Mouse (Mus musculus): ENCODE data around the gene Coq4. TPM values are rescaled to one million over a fixed set of nuclear protein-coding genes. Genes with fewer than 3 reads are reported as not detected.

The Coq4 gene
- polyA plus RNA-seq, 1 experiment from 2014 or later: 35.3 TPM

DNA sequence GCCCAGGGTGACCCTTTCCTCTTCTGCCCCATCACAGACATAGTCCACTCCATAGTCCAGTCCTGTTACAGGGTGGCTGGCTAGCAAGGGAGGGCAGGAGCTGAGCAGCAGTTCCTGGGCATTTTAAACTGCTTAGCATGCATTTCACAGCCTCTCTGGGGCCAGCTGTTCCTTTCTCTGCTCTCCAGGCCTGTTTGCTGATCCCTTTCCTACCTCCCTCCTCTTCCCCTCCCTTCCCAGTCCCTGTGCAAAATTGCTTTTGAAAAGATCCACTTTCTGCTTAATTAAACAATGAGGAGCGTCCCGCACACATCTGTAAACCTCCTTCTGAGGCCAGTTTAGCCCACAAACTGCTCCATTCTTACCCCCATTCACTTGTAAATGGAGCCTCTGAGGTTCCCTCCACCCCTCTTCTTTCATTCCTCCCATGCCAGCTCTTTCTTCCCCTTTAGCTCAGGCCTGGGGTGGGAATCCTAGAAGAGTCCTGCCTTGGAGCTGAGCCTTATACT, 48.2 kb downstream of the Coq4 start:
- H3K4me3 ChIP-seq (ENCODE audit: low read depth, low read length): no peak overlapping the region
- peak; percentile 91 for DNase-seq (ENCODE audit: low spot score, missing footprints)
- 0 out of 2 replicates have a peak, but pooled peaks cover 3% of the 10 kb centered on the region for H3K36me3 ChIP-seq (ENCODE audit: control insufficient read depth, insufficient read depth, low read length)
- peaks cover 51% of the 10 kb centered on the region for H3K4me1 ChIP-seq (ENCODE audit: control insufficient read depth, insufficient read depth, low read length)
- peak overlapping the region; percentile 90 for H3K27ac ChIP-seq (ENCODE audit: low read depth, low read length)
- ATAC-seq (ENCODE audit: low FRiP score): peak; percentile 72
- no peaks in the 10 kb centered on the region for H3K9me3 ChIP-seq (ENCODE audit: control insufficient read depth, low read length)
- H3K9ac ChIP-seq (ENCODE audit: low read length): peak overlapping the region; percentile 41; the same call in 1 of the 2 replicates
- peak overlapping the region; percentile 16; the same call in 1 of the 2 replicates for H3K4me2 ChIP-seq
- no peaks in the 10 kb centered on the region for H3K27me3 ChIP-seq (ENCODE audit: control insufficient read depth, insufficient read depth, low read length)
- WGBS: 12% methylated on average over 2 of the region's 2 CpGs

DNA sequence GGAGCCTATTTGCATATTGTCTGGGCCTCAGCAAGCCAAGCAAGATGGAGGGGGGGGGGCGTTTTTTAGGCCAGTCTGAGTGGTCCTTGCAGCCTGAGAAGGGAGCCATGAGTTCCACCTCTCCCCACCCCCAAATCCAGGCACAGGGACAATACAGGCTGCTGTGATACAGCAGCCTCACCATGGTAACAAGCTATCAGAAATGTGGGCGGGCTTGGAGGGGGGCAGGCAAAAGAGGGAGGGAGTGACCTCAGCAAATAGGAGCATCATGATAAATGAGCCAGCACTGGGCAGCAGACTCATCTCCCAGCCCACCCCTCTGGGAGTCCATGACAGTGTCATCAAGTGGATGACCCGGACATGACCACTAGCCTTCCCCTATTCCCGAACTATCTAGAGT, 52.2 kb downstream of the Coq4 start:
- H3K9ac ChIP-seq (ENCODE audit: low read length): no peak overlapping the region
- H3K9me3 ChIP-seq (ENCODE audit: control insufficient read depth, low read length): no peaks in the 10 kb centered on the region
- H3K4me3 ChIP-seq (ENCODE audit: low read depth, low read length): no peak overlapping the region
- peaks cover 78% of the 10 kb centered on the region for H3K4me1 ChIP-seq (ENCODE audit: control insufficient read depth, insufficient read depth, low read length)
- H3K36me3 ChIP-seq (ENCODE audit: control insufficient read depth, insufficient read depth, low read length): peaks cover 5% of the 10 kb centered on the region; the same call in 1 of the 2 replicates
- WGBS: 20% methylated on average over 4 of the region's 4 CpGs
- ATAC-seq (ENCODE audit: low FRiP score) (peak; percentile 86), DNase-seq (ENCODE audit: low spot score, missing footprints) (peak; percentile 97)
- peak overlapping the region; percentile 2; the same call in 1 of the 2 replicates for H3K4me2 ChIP-seq
- peak overlapping the region; percentile 93 for H3K27ac ChIP-seq (ENCODE audit: low read depth, low read length)
- H3K27me3 ChIP-seq (ENCODE audit: control insufficient read depth, insufficient read depth, low read length): no peaks in the 10 kb centered on the region

DNA sequence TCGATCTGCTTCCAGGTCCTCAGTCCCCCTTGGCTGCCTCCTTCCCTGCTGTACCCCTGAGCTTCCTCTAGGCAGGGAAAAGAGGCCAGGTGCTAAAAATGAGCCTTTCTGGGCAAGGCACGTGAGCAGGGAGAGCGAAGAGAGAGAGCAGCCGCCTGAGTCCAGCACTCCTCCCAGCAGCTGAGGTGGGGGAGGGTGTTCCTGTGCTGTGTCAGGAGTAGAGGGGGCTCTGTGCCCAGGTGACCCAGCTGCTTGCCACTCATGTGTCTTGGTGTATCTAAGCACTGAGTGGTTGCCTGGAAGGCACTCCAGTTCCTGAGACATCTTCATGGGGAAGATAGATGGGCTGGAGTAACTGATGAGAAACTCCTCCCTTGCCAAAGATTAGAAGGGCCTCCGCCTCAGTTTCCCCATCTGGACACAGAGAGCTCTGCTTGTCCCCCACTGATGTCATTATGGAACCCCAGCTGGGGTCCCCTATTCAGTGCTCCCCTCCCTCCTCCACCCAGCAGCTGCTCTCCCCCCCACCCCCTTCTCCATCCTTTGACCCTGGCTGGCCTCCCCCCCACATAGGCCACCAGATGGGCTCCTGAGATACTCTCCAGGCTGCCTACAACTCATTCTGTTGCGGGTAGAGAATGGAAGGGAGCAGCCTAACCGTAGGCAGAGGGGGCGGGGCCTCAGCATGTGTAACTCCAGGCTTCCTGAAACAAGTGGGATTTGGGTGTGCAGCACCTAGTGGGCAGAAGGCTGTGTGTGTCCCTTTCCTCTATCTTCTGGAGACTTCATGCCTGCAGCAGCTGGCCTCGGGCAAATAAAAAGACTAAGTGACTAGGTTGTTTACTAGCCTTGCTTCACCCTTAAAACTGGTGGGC, 56.2 kb downstream of the Coq4 start:
- WGBS: 27% methylated on average over 9 of the region's 9 CpGs
- ATAC-seq (ENCODE audit: low FRiP score) (peak; percentile 30), DNase-seq (ENCODE audit: low spot score, missing footprints) (peak; percentile 91)
- Histone ChIP-seq H3K27ac (ENCODE audit: low read depth, low read length) (peak overlapping the region; percentile 99), H3K9me3 (ENCODE audit: control insufficient read depth, low read length) (no peaks in the 10 kb centered on the region), H3K27me3 (ENCODE audit: control insufficient read depth, insufficient read depth, low read length) (no peaks in the 10 kb centered on the region), H3K4me3 (ENCODE audit: low read depth, low read length) (peak overlapping the region; percentile 92; the same call in 1 of the 2 replicates), H3K4me1 (ENCODE audit: control insufficient read depth, insufficient read depth, low read length) (peaks cover 71% of the 10 kb centered on the region), H3K4me2 (peak overlapping the region; percentile 82), H3K36me3 (ENCODE audit: control insufficient read depth, insufficient read depth, low read length) (peaks cover 5% of the 10 kb centered on the region; the same call in 1 of the 2 replicates), H3K9ac (ENCODE audit: low read length) (peak overlapping the region; percentile 100)

DNA sequence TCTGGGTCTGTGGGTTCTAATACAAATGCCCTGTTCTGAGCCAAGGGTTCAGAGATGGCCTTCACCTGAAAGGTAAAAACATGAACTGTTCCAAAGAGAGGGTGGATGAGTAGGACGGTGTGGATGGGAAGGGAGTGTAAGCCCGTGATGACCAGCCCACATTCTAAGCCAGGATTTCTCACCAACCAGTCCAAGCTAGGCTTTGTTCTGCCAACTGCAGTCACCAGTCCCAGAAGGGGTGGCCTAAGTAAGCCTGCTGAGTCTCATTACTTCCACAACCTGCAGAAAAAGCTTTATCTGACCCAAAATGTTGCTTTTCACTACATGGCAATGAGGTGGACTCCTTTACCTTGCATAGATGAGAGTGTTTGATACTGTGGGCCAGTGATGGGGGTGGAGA, 56.8 kb downstream of the Coq4 start:
- ATAC-seq (ENCODE audit: low FRiP score) (no peak), DNase-seq (ENCODE audit: low spot score, missing footprints) (peak; percentile 88)
- Histone ChIP-seq H3K4me2 (peak overlapping the region; percentile 82), H3K36me3 (ENCODE audit: control insufficient read depth, insufficient read depth, low read length) (peaks cover 5% of the 10 kb centered on the region; the same call in 1 of the 2 replicates), H3K27ac (ENCODE audit: low read depth, low read length) (peak overlapping the region; percentile 99), H3K9me3 (ENCODE audit: control insufficient read depth, low read length) (no peaks in the 10 kb centered on the region), H3K27me3 (ENCODE audit: control insufficient read depth, insufficient read depth, low read length) (no peaks in the 10 kb centered on the region), H3K4me1 (ENCODE audit: control insufficient read depth, insufficient read depth, low read length) (peaks cover 70% of the 10 kb centered on the region), H3K9ac (ENCODE audit: low read length) (peak overlapping the region; percentile 100), H3K4me3 (ENCODE audit: low read depth, low read length) (peak overlapping the region; percentile 92)
- WGBS: 38% methylated on average over 2 of the region's 2 CpGs

DNA sequence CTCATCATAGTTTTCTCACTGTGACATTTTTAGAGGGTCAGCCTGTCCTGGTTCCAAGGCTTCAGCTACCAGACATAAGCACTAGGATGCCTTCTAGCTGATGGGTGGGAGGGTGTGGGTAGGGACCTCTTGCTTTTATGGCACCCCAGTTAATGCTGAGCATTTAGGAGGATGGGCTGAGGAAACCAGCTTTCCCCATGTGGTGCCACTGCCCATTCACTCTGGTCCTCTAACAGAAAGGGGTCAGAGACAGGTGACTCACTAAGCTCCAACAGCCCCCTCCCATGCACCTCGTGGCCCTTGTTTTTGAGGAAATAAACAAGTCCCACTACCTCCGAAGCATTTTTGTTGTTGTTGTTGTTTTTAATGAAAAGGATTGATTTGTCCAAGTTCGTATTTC, 57.4 kb downstream of the Coq4 start:
- 6% methylated on average over 3 of the region's 3 CpGs for WGBS
- ATAC-seq (ENCODE audit: low FRiP score) (no peak), DNase-seq (ENCODE audit: low spot score, missing footprints) (peak; percentile 92)
- Histone ChIP-seq H3K27ac (ENCODE audit: low read depth, low read length) (peak overlapping the region; percentile 99), H3K4me2 (peak overlapping the region; percentile 82), H3K9me3 (ENCODE audit: control insufficient read depth, low read length) (no peaks in the 10 kb centered on the region), H3K4me1 (ENCODE audit: control insufficient read depth, insufficient read depth, low read length) (peaks cover 70% of the 10 kb centered on the region), H3K27me3 (ENCODE audit: control insufficient read depth, insufficient read depth, low read length) (no peaks in the 10 kb centered on the region), H3K4me3 (ENCODE audit: low read depth, low read length) (peak overlapping the region; percentile 92), H3K9ac (ENCODE audit: low read length) (peak overlapping the region; percentile 100), H3K36me3 (ENCODE audit: control insufficient read depth, insufficient read depth, low read length) (peaks cover 5% of the 10 kb centered on the region; the same call in 1 of the 2 replicates)

DNA sequence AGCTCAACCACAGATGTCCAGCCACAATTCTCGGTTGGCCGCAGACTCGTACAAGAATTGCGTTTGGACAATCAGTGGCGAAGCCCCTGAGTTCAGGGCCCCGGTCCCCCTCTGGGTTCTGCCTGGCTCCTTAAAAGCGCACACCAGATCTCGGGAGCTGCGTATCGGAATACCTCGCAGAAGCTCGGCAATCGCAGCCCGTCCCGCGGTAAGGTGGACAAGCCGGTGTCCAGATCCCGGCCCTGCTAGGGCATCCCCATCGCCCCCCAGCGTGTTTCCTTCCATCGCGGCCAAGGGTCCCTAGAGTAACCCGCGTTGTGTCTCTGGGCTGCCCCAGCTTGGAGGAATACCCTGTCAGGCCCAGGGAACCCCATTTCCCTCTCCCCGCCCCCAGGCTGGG, 58.3 kb downstream of the Coq4 start:
- H3K9me3 ChIP-seq (ENCODE audit: control insufficient read depth, low read length): no peaks in the 10 kb centered on the region
- peaks cover 5% of the 10 kb centered on the region; the same call in 1 of the 2 replicates for H3K36me3 ChIP-seq (ENCODE audit: control insufficient read depth, insufficient read depth, low read length)
- H3K4me1 ChIP-seq (ENCODE audit: control insufficient read depth, insufficient read depth, low read length): peaks cover 67% of the 10 kb centered on the region
- peak overlapping the region; percentile 100 for H3K9ac ChIP-seq (ENCODE audit: low read length)
- H3K27ac ChIP-seq (ENCODE audit: low read depth, low read length): peak overlapping the region; percentile 99
- peak overlapping the region; percentile 82 for H3K4me2 ChIP-seq
- 2% methylated on average over 25 of the region's 25 CpGs for WGBS
- H3K27me3 ChIP-seq (ENCODE audit: control insufficient read depth, insufficient read depth, low read length): no peaks in the 10 kb centered on the region
- no peak for ATAC-seq (ENCODE audit: low FRiP score)
- DNase-seq (ENCODE audit: low spot score, missing footprints): peak; percentile 97
- H3K4me3 ChIP-seq (ENCODE audit: low read depth, low read length): peak overlapping the region; percentile 92

DNA sequence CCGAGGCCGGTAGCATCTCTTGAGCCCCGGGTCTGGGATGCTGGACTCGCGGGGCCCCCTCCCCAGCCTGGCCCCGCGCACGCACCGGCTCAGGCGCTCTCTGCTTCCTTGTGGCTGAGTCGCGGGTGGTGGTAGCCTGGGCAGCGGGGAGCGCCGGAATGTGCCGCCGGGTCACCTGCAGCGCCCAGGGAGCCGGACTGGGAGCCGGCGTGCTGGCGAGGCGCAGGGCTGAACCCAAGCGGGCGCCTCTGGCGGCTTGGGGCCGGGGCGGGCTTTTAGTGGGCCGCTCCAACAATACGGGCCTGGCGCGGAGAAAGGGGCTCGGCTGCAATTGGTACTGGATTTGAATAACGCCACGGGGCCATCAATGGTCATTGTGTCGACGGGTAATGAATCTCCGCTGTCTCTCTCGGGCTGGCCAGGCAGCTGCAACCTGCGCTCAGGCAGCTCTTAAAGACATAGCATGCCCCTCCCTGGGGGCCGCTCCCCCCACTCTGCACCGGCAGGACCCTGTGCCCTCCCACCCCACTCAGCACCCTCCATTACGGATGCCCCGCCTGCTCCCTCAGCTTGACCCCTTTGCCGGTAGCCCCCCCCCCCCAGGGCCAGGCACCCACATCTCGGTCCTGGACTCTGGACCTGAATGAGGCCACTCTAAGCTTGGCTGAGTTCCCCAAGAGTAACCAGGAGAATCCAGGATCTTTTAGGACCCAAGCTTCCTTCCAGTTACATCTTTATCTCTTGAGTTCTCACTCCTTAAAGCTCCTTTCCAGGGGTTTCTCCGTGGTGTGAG, 59.0 kb downstream of the Coq4 start:
- H3K4me1 ChIP-seq (ENCODE audit: control insufficient read depth, insufficient read depth, low read length): peaks cover 61% of the 10 kb centered on the region
- no peaks in the 10 kb centered on the region for H3K9me3 ChIP-seq (ENCODE audit: control insufficient read depth, low read length)
- H3K27ac ChIP-seq (ENCODE audit: low read depth, low read length): peak overlapping the region; percentile 99
- H3K9ac ChIP-seq (ENCODE audit: low read length): peak overlapping the region; percentile 100
- H3K36me3 ChIP-seq (ENCODE audit: control insufficient read depth, insufficient read depth, low read length): peaks cover 5% of the 10 kb centered on the region; the same call in 1 of the 2 replicates
- DNase-seq (ENCODE audit: low spot score, missing footprints) (peak; percentile 97), ATAC-seq (ENCODE audit: low FRiP score) (peak; percentile 72)
- H3K4me2 ChIP-seq: peak overlapping the region; percentile 82
- 1% methylated on average over 46 of the region's 47 CpGs for WGBS
- no peaks in the 10 kb centered on the region for H3K27me3 ChIP-seq (ENCODE audit: control insufficient read depth, insufficient read depth, low read length)
- H3K4me3 ChIP-seq (ENCODE audit: low read depth, low read length): peak overlapping the region; percentile 92

DNA sequence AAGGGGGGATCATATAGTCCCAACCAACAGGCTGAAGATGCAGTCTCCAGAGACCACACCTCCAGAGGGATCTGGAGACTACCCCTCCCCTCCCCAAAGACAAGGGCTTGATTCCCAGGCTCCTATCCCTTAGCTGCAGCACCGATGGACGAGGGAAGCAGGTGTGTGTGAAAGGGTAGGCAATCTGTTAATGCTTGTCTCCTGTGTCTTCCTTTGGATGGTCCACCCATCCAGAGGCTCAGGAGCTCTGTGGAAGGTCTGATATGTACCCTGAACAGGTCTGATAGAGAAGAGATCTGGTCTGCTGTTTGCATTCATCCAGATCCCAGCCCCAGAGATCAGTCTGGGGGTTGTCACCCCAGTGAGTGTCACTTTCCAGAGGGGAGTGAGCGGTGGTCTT, 59.6 kb downstream of the Coq4 start:
- Histone ChIP-seq H3K4me1 (ENCODE audit: control insufficient read depth, insufficient read depth, low read length) (peaks cover 59% of the 10 kb centered on the region), H3K27me3 (ENCODE audit: control insufficient read depth, insufficient read depth, low read length) (no peaks in the 10 kb centered on the region), H3K4me3 (ENCODE audit: low read depth, low read length) (peak overlapping the region; percentile 92), H3K9ac (ENCODE audit: low read length) (peak overlapping the region; percentile 100), H3K9me3 (ENCODE audit: control insufficient read depth, low read length) (no peaks in the 10 kb centered on the region), H3K4me2 (peak overlapping the region; percentile 82), H3K36me3 (ENCODE audit: control insufficient read depth, insufficient read depth, low read length) (peaks cover 2% of the 10 kb centered on the region; the same call in 1 of the 2 replicates), H3K27ac (ENCODE audit: low read depth, low read length) (peak overlapping the region; percentile 99)
- WGBS: 17% methylated on average over 3 of the region's 3 CpGs
- DNase-seq (ENCODE audit: low spot score, missing footprints) (peak; percentile 92), ATAC-seq (ENCODE audit: low FRiP score) (peak; percentile 17; the same call in 1 of the 2 replicates)
